Mouse (Mus musculus) lung, embryonic 15.5 days (tissue): Measurements from ENCODE around the gene Tmtc3. TPM values are rescaled to one million over a fixed set of nuclear protein-coding genes. Genes with fewer than 3 reads are reported as not detected.

Experiments used
- ATAC-seq: fragments of 200-750 bp; cut with Nextera tagmentation; 2 replicates; pipeline ENCODE4 v1.8.0; 2017; ENCODE audit warnings: moderate number of reproducible peaks, borderline replicate concordance; ENCODE audit not compliant: low FRiP score, low TSS enrichment; ENCODE audit errors: extremely low read depth
- H3K27ac ChIP-seq: fragments of 300-500 bp; sonication (generic); 2 replicates; pipeline ENCODE4 v1.5.1; 2015; ENCODE audit warnings: moderate library complexity, mild to moderate bottlenecking, inconsistent platforms
- H3K27me3 ChIP-seq: fragments of 300-500 bp; sonication (generic); 2 replicates; pipeline ENCODE4 v1.6.1; 2015; ENCODE audit warnings: inconsistent platforms
- H3K36me3 ChIP-seq: fragments of 300-500 bp; sonication (generic); 2 replicates; pipeline ENCODE4 v1.6.1; 2015; ENCODE audit warnings: inconsistent platforms
- H3K4me1 ChIP-seq: fragments of 300-500 bp; sonication (generic); 2 replicates; pipeline ENCODE4 v1.6.1; 2015; ENCODE audit warnings: inconsistent platforms
- H3K4me2 ChIP-seq: fragments of 300-500 bp; sonication (generic); 2 replicates; pipeline ENCODE4 v1.6.1; 2015; ENCODE audit warnings: inconsistent platforms, mild to moderate bottlenecking, moderate library complexity
- H3K4me3 ChIP-seq: fragments of 300-500 bp; sonication (generic); 2 replicates; pipeline ENCODE4 v1.5.1; 2015; ENCODE audit warnings: mild to moderate bottlenecking, inconsistent platforms
- H3K9ac ChIP-seq: fragments of 300-500 bp; sonication (generic); 2 replicates; pipeline ENCODE4 v1.6.1; 2015; ENCODE audit warnings: inconsistent platforms
- H3K9me3 ChIP-seq: fragments of 300-500 bp; sonication (generic); 2 replicates; pipeline ENCODE4 v1.6.1; 2016; ENCODE audit warnings: inconsistent platforms
- WGBS: fragments of 180-500 bp; shearing (Covaris S2); methylation state at CpG from one replicate; pipeline ENCODE4 v1.1.7; 2015; 5-methylcytosine and 5-hydroxymethylcytosine counted together
- polyA plus RNA-seq: library from polyadenylated mRNA; unstranded; fragments of >200 nt; fragmentation: Nextera tagmentation; extraction: Ambion mirVana; gene quantifications from 2 replicates; pipeline ENCODE4 v1.2.1, GENCODE M21; 2015

The Tmtc3 gene
- 24.7 and 26.6 TPM in 2 replicates for polyA plus RNA-seq

- H3K27me3 ChIP-seq, result no peaks in the 10 kb centered on the region
- no peaks in the 10 kb centered on the region for H3K4me1 ChIP-seq
- H3K36me3 ChIP-seq, result no peaks in the 10 kb centered on the region
- H3K4me3 ChIP-seq, result peak within 1 kb of the TSS; percentile 74
- H3K4me2 ChIP-seq, result peak within 1 kb of the TSS; percentile 77
- H3K27ac ChIP-seq, result peak within 1 kb of the TSS; percentile 65
- H3K9ac ChIP-seq, result peak within 1 kb of the TSS; percentile 76
- ATAC-seq, result peak; percentile 98
- no peaks in the 10 kb centered on the region for H3K9me3 ChIP-seq
- WGBS, result under 1% methylated on average over 63 of the region's 63 CpGs
These were observed at the start of gene Tmtc3, which contains the start of gene Cep290 for GRCm38 (mm10) chr10:100487097-100487978. Tmtc3 (minus strand) TSS chr10:100487350. Cep290 (plus strand) TSS chr10:100487558.

GRCm38 (mm10) chr10:100524499-100525390, 37.6 kb upstream of the Tmtc3 start:
- ATAC-seq, result no peak
- WGBS, result 88% methylated on average over 9 of the region's 9 CpGs
- H3K27ac ChIP-seq, result no peak overlapping the region

DNA sequence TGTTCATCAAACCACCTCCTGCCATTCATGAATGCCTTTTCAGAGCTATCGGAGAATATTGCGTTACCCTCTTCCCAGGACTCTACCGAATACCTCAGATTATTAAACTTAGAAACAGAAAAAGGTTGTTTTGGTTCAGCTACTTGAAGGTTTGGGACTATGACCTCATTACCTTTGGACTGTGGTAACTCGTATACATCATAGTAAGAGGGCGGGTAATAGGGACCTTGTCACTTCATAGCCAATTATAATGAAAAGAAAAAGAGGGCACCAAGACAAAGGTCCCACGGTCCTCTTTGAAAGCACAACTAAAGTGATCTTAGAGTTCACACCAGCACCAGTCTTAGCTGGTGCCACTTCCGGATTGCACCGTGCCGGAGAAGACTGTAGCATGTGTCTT, 35.2 kb upstream of the Tmtc3 start:
- no peak overlapping the region for H3K27ac ChIP-seq
- H3K36me3 ChIP-seq, result 0 out of 2 replicates have a peak, but pooled peaks cover 5% of the 10 kb centered on the region
- no peak for ATAC-seq
- no peaks in the 10 kb centered on the region for H3K27me3 ChIP-seq
- H3K9me3 ChIP-seq, result no peaks in the 10 kb centered on the region
- no peak overlapping the region for H3K9ac ChIP-seq
- no peaks in the 10 kb centered on the region for H3K4me1 ChIP-seq
- 92% methylated on average over 9 of the region's 9 CpGs for WGBS
- H3K4me3 ChIP-seq, result no peak overlapping the region
- H3K4me2 ChIP-seq, result no peak overlapping the region

More at GRCm38 (mm10) chr10:100524499-100525390, 37.6 kb upstream of the Tmtc3 start:
- 0 out of 2 replicates have a peak, but pooled peaks cover 5% of the 10 kb centered on the region for H3K36me3 ChIP-seq
- H3K4me2 ChIP-seq, result no peak overlapping the region
- no peak overlapping the region for H3K9ac ChIP-seq
- no peaks in the 10 kb centered on the region for H3K4me1 ChIP-seq
- no peak overlapping the region for H3K4me3 ChIP-seq
- H3K27me3 ChIP-seq, result no peaks in the 10 kb centered on the region
- no peaks in the 10 kb centered on the region for H3K9me3 ChIP-seq

DNA sequence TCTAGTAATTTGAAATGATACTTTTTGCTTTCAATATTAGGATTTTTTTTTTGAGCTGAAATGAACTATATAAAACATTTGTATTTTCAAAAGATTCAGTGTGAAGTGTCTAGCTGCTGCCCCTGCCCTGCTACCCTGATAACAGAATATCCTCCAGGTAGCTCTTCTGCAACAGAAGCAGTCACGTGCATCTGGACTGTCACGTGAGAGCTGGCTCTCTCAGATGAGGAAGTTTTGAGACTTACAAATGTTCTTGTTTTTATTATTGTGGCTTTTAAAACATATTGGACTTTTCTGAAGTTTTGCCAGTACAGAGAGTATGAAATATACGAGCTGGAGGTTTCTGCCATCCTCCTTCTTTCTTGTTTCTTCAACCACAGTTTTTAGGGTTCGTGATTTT, 34.5 kb upstream of the Tmtc3 start:
- H3K36me3 ChIP-seq, result 0 out of 2 replicates have a peak, but pooled peaks cover 5% of the 10 kb centered on the region
- 81% methylated on average over 4 of the region's 4 CpGs for WGBS
- ATAC-seq, result no peak
- H3K27ac ChIP-seq, result no peak overlapping the region
- no peak overlapping the region for H3K4me2 ChIP-seq
- no peak overlapping the region for H3K4me3 ChIP-seq
- H3K27me3 ChIP-seq, result no peaks in the 10 kb centered on the region
- no peaks in the 10 kb centered on the region for H3K9me3 ChIP-seq
- no peaks in the 10 kb centered on the region for H3K4me1 ChIP-seq
- no peak overlapping the region for H3K9ac ChIP-seq

GRCm38 (mm10) chr10:100508170-100508569, 21.0 kb upstream of the Tmtc3 start:
- Histone ChIP-seq H3K9ac (no peak overlapping the region), H3K27ac (no peak overlapping the region), H3K4me2 (no peak overlapping the region), H3K27me3 (no peaks in the 10 kb centered on the region), H3K4me1 (no peaks in the 10 kb centered on the region), H3K36me3 (0 out of 2 replicates have a peak, but pooled peaks cover 4% of the 10 kb centered on the region), H3K4me3 (no peak overlapping the region), H3K9me3 (no peaks in the 10 kb centered on the region)
- WGBS, result 87% methylated on average over 1 of the region's 1 CpGs
- ATAC-seq, result no peak

- H3K36me3 ChIP-seq, result peaks cover 27% of the 10 kb centered on the region; the same call in 1 of the 2 replicates
- H3K4me2 ChIP-seq, result no peak overlapping the region
- H3K9ac ChIP-seq, result no peak overlapping the region
- no peaks in the 10 kb centered on the region for H3K9me3 ChIP-seq
- H3K27me3 ChIP-seq, result no peaks in the 10 kb centered on the region
- no peak overlapping the region for H3K27ac ChIP-seq
- WGBS, result 52% methylated on average over 3 of the region's 3 CpGs
- no peaks in the 10 kb centered on the region for H3K4me1 ChIP-seq
- H3K4me3 ChIP-seq, result no peak overlapping the region
- no peak for ATAC-seq
These were observed 11.2 kb upstream of the Tmtc3 start for GRCm38 (mm10) chr10:100498309-100498708.

GRCm38 (mm10) chr10:100491916-100492315, 4.8 kb upstream of the Tmtc3 start:
- no peak for ATAC-seq
- Histone ChIP-seq H3K4me2 (no peak overlapping the region), H3K4me3 (no peak overlapping the region), H3K27ac (no peak overlapping the region), H3K27me3 (no peaks in the 10 kb centered on the region), H3K4me1 (no peaks in the 10 kb centered on the region), H3K9ac (no peak overlapping the region), H3K9me3 (no peaks in the 10 kb centered on the region), H3K36me3 (peaks cover 16% of the 10 kb centered on the region; the same call in 1 of the 2 replicates)
- WGBS, result 73% methylated on average over 7 of the region's 7 CpGs

GRCm38 (mm10) chr10:100486701-100487096, 451 bp downstream of the Tmtc3 start:
- no peaks in the 10 kb centered on the region for H3K9me3 ChIP-seq
- peak overlapping the region; percentile 76 for H3K9ac ChIP-seq
- 0% methylated on average over 13 of the region's 13 CpGs for WGBS
- H3K4me3 ChIP-seq, result peak overlapping the region; percentile 74
- H3K4me1 ChIP-seq, result no peaks in the 10 kb centered on the region
- H3K36me3 ChIP-seq, result no peaks in the 10 kb centered on the region
- H3K27ac ChIP-seq, result peak overlapping the region; percentile 65
- H3K27me3 ChIP-seq, result no peaks in the 10 kb centered on the region
- H3K4me2 ChIP-seq, result peak overlapping the region; percentile 77
- ATAC-seq, result no peak; the same call in none of the 2 replicates

DNA sequence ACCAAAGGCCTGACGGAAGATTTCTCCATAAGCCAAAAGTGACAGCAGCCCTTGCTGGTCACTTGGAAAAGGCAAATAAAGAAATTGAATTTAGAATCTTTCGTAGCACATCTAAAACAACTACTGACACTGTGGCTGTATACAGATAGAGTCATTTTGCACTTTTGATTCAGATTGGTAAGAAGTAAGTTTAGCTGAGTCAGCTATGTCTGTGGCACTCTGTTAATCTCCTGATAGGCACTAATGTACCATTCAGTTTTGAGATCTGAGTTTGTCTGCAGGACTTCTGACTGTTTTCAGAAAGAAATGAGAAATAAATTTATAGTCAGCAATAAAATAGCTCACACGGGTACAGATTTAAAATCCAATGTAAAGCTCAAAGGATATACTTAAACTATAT, 7.6 kb downstream of the Tmtc3 start:
- no peak overlapping the region for H3K27ac ChIP-seq
- peaks cover 13% of the 10 kb centered on the region for H3K36me3 ChIP-seq
- no peaks in the 10 kb centered on the region for H3K4me1 ChIP-seq
- no peak for ATAC-seq
- no peak overlapping the region for H3K4me2 ChIP-seq
- WGBS, result 82% methylated on average over 3 of the region's 3 CpGs
- no peaks in the 10 kb centered on the region for H3K9me3 ChIP-seq
- no peak overlapping the region for H3K9ac ChIP-seq
- H3K4me3 ChIP-seq, result no peak overlapping the region
- no peaks in the 10 kb centered on the region for H3K27me3 ChIP-seq

DNA sequence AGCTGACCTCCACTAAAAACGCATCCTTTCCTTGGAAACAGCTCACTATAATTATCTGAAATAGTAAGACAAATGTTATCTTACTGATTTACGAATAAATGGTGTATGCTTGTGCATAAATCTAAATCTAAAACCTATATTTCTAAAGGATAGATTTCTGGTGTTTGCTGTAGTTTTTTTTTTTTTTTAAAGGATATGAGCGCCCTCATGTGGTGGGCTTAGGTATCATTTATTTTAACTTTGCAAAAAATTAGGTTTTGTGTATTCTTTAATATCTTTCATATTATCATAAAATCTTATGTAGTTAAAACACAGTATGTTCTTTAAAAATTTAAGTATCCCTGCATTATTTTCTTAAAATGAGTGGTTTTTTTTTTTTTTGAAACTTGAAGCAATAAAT, 12.1 kb downstream of the Tmtc3 start:
- Histone ChIP-seq H3K4me3 (no peak overlapping the region), H3K36me3 (peaks cover 19% of the 10 kb centered on the region), H3K9me3 (no peaks in the 10 kb centered on the region), H3K27me3 (no peaks in the 10 kb centered on the region), H3K4me2 (no peak overlapping the region), H3K9ac (no peak overlapping the region), H3K27ac (no peak overlapping the region), H3K4me1 (no peaks in the 10 kb centered on the region)
- 41% methylated on average over 3 of the region's 3 CpGs for WGBS
- no peak for ATAC-seq

- Histone ChIP-seq H3K4me3 (no peak overlapping the region), H3K9me3 (no peaks in the 10 kb centered on the region), H3K27ac (no peak overlapping the region), H3K27me3 (no peaks in the 10 kb centered on the region), H3K9ac (no peak overlapping the region), H3K36me3 (peaks cover 20% of the 10 kb centered on the region), H3K4me2 (no peak overlapping the region), H3K4me1 (no peaks in the 10 kb centered on the region)
- ATAC-seq, result no peak
These were observed 26.6 kb downstream of the Tmtc3 start for GRCm38 (mm10) chr10:100460515-100460914.
